Mouse (Mus musculus): ENCODE data around the gene Tmem63c.

Gene Tmem63c

GRCm38 (mm10) chr12:87131619-87132018 lies 110.5 kb downstream of the Tmem63c start:
- DNase-seq (ENCODE audit: low read depth, low spot score), result no peak

DNA sequence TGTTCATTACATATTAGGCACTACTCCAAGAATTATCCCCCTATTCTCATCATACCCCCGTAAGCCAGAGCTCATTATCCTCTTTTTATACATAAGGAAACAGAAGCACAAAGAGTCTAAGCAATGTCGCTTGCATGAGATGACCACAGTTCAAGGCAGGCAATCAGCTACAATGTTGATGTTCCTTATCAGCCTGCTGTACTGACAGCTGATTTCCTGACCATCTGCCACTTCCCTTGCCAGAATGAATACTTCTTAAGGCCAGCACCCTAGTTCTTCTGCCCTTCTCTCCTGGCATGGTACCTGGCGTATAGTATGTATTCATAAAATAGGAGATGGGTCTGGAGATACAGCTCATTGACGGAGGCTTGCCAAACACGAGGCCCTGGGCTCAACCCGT lies 111.1 kb downstream of the Tmem63c start:
- DNase-seq (ENCODE audit: low read depth, low spot score), result no peak

DNA sequence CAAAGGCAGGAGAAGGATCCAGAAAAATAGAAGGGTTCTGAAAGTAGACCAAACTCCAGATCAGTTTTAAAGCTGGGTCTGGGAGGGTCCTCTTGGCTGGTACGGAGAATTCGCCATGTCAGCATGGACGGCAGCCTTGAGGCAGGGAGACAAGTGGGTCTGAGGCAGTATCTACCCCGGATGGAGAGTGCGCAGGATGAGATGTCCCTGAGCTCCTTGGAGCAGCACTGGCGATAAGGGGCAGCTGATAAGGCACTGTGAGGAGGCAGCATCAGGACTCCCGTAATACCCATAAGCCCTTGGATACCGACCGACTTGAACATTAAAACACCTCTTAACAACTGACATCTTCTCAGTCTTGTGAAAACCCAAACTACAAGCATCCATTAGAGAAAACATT lies 111.6 kb downstream of the Tmem63c start:
- DNase-seq (ENCODE audit: low read depth, low spot score), result no peak

DNA sequence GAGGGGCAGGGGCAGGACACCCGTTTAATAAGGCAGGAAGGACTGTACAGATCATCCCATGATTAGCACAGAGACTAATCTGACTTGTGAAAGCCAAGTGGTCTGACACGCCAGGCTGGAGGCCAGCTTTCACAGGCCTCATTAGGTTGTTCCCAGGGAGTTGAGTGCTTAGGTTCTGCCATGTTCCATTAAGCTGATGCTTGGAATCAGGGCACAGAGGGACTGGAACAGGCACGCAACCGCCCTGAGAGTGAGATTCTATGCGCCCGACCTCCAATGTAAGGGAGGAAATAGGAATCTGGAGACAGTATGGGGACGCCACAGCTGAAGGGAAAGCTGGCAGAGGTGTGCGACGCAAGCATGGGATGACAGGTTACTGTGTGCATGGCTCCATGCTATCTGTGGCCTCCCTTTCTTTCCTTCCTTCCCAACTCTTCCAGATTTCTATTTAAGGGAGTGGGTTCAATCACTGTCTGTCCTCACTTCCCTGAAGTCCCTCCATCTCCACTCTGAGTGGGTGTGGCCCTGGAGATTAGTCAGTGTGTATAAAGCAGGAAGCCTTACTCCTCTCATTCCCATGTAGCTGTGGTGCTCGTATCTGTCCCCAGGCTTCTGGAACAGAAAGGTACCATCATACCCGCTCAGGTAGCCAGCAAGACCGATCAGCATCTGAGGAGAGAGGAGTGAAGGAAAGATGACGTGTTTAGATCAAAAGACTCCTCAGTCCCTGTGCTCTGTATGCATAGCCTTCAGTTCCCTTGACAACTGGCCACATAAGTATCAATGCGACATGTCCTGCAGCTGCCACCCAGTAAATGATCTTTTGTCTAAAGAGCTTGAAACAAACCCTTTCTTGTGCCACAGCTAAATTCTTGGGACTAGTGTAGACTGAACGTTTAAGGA lies 116.5 kb downstream of the Tmem63c start:
- no peak for DNase-seq (ENCODE audit: low read depth, low spot score)

DNA sequence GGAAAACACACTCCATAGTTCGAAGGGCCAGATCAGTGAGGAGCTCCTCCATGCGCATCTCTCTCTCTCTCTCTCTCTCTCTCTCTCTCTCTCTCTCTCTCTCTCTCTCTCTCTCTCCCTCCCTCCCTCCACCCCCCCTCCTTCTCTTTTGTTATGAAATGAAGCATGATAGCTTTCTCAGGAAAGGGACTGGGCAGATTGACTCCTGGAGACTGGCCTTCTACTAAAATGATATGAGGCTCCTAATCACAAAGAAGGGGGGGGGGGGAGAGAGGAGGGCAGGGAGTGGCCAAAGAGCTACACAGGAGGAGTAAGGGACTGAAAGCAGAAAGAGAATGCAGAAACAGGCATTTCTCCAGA lies 117.2 kb downstream of the Tmem63c start:
- DNase-seq (ENCODE audit: low read depth, low spot score), result no peak

- no peak for DNase-seq (ENCODE audit: low read depth, low spot score)
Observed at GRCm38 (mm10) chr12:87138768-87139167, 117.6 kb downstream of the Tmem63c start.

Measured in embryo, embryonic 11.5 days (tissue).